Mouse (Mus musculus) spleen, embryonic (tissue): ENCODE measurements at regions not wholly inside any gene's neighbourhood (a gene's known extent, or its start where the extent isn't known, plus 50 kb on each side); places are given as distances from the start of the nearest gene placed in this dataset.
"Not testable (repeated sequence)": the region's sequence is repeated elsewhere in the genome, so short reads cannot be mapped to it uniquely, and the experiment has no call there.

Experiments
- CTCF ChIA-PET: fragments of 350-600 bp; sonication (Branson Sonifier 250); formaldehyde crosslinking; loops from one replicate; lab custom pipeline; 2022; lab: Charles Lee

DNA sequence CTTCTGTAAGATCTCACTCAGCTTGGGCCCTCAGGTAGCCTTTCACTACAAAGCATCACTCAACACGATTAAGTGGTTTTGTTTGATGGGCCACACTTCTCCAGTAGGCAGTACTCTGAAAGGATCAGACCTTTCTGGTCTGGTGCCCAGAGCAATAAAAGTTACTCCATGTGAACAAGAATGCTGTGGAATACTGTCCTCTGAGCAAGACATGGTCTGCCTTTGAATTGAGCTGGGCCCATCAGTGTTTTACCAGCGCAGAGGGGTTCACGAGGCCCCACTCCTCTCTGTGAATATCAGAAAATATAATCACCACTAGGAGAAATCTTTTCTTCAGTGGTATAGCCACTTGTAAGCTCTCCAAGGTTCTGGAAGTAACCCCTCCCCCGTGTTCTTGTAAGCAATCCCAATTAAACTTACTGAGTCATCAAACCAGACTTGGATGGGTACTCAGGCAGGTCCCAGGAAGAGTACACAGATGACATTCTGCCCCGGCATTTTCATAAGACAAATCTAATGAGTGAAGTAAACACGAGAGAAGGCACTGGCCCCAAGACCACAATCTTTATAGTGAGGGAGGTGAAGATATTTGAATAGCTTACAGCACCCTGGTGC, 292.0 kb downstream of the Gadd45g start:
- CTCF ChIA-PET: no interaction called here

GRCm38 (mm10) chr13:52139140-52139809, 292.8 kb downstream of the Gadd45g start:
- CTCF ChIA-PET: no interaction called here

GRCm38 (mm10) chr13:52140221-52140620, 293.7 kb downstream of the Gadd45g start:
- CTCF ChIA-PET: no interaction called here

GRCm38 (mm10) chr13:52144066-52144465, 297.6 kb downstream of the Gadd45g start:
- CTCF ChIA-PET: not testable (repeated sequence)

GRCm38 (mm10) chr13:52145926-52146325, 299.4 kb downstream of the Gadd45g start:
- CTCF ChIA-PET: no interaction called here

GRCm38 (mm10) chr13:52150281-52150680, 303.8 kb downstream of the Gadd45g start:
- CTCF ChIA-PET: interaction anchor here (0.6 kb wide), 1 partner anchor 292 kb away, joined by 8 read pairs; no protein-coding TSS in a partner anchor

- CTCF ChIA-PET: interaction anchor here (0.7 kb wide), 1 partner anchor 586 kb away, joined by 3 read pairs; no protein-coding TSS in a partner anchor
Observed at GRCm38 (mm10) chr13:52151777-52152176, 305.3 kb downstream of the Gadd45g start.

- CTCF ChIA-PET: no interaction called here
Observed at GRCm38 (mm10) chr13:52152221-52152620, 305.7 kb downstream of the Gadd45g start.

GRCm38 (mm10) chr13:52153030-52153429, 306.6 kb downstream of the Gadd45g start:
- CTCF ChIA-PET: no interaction called here

DNA sequence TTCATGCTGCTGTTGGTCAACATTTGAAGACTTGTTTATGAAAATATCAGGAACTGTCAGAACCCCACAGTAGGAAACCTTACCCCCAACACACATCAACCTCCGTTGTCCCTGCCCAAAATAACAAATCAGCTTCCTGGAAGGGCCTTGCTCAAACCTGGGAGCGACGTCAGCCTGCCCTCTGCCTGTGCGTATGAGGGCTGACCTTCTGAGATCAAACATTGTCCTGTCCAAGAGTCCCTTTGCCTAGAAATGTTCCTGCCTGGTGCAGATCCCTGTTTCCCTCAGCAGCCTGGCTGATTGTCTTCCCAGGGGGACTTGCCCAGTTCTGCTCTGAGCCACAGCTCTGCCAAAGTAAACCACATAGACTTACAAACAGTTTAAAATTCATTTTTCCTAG, 307.1 kb downstream of the Gadd45g start:
- CTCF ChIA-PET: no interaction called here

GRCm38 (mm10) chr13:52154111-52154843, 307.8 kb downstream of the Gadd45g start:
- CTCF ChIA-PET: no interaction called here

DNA sequence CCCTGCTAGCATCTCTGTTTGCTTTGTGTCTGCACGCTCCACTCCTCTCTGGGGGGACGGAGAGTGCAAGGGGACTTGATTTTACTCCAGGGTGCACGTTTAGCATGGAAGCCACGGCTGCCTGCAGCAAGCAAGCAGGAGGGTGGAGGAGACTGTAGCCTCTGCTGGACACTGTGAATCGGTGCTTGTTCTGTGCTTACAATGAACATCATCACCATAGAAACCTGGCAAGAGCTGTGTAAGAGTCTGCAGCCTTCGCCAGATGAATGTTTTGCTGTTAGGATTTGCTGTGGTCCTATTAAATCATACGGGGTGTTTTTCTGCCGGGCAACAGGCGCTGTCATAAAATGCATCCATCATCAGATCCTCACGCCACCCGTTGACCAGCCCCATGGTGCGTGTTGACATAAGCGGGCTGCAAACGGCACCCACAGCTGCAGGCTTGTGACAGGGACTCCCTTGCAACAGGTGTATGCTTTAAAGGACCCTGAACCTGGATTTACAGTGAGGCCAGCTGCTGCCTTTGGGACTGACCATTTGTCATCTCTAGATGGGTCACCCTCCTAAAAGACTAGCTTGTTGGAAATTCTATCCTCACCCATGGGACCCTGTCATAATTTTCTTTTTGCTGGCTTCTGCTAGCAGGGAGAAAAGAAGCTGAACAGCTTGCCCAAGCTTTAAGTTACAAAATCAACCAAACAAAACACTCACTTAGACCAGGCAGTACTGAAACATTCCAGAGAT, 308.5 kb downstream of the Gadd45g start:
- CTCF ChIA-PET: no interaction called here

DNA sequence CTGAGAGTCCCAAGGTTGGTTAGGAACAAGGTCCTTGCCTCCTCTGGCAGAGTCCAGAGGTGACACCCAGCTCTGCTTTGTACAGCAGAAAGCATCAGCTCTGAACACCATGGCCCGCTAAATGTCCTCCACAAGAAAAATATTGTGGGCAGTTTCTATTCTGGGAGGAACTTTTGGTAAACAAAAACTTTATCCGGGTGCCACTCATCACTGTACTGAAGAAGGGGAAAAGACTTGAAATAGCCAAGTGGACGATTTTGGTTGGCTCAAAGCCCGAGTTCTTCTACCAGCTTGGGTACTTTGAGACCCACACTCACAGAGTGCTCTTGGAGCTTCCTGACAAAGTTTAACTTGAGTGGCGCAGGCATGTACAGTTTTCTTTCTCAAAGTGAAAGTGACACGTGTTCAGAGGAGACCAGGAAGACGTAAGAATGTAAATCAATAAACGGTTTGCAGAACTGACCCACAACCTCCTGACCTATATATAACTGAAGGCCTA, 309.2 kb downstream of the Gadd45g start:
- CTCF ChIA-PET: no interaction called here

DNA sequence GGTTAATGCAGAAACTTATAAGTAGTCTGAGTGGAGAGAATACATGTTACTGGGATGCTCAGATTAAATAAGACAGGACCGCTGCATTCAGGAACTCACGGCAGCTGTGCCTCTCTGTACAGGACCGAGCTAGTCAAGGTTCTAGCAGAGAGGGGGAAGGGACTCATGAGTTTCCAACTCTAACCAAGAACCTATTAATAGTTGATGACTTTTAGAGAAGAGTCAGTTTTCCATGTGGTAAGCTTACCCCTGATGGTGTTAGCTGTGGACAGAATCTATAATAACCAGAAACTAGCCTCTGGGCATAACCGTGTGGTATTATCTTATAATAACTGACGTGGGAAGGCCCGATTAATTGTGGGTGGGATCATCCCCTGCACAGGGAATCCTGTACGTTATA, 316.2 kb downstream of the Gadd45g start:
- CTCF ChIA-PET: no interaction called here

- CTCF ChIA-PET: no interaction called here
Observed at GRCm38 (mm10) chr13:52165531-52165930, 319.1 kb downstream of the Gadd45g start.

DNA sequence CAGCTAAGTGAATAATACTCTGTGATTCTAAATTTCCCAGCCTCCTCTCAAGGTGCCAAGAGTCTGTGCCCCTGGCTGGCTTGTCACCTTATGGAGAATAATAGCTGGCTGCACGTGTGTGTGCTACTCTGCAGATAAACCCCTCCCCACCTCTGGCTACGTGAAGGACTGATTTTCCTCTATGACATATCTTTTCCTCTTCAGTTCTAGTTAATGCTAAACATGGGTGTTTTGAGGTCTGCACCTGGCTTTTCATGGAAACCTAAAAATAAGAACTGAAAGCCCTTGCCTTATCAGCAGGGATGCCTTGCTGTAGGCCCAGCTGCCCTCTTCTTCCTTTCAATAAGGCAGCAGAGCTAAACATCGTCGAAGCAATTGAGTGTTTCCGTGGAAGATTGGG, 321.5 kb downstream of the Gadd45g start:
- CTCF ChIA-PET: interaction anchor here (0.6 to 0.7 kb wide), 2 partner anchors 114 to 381 kb away, joined by 3 to 10 read pairs; no protein-coding TSS in a partner anchor

DNA sequence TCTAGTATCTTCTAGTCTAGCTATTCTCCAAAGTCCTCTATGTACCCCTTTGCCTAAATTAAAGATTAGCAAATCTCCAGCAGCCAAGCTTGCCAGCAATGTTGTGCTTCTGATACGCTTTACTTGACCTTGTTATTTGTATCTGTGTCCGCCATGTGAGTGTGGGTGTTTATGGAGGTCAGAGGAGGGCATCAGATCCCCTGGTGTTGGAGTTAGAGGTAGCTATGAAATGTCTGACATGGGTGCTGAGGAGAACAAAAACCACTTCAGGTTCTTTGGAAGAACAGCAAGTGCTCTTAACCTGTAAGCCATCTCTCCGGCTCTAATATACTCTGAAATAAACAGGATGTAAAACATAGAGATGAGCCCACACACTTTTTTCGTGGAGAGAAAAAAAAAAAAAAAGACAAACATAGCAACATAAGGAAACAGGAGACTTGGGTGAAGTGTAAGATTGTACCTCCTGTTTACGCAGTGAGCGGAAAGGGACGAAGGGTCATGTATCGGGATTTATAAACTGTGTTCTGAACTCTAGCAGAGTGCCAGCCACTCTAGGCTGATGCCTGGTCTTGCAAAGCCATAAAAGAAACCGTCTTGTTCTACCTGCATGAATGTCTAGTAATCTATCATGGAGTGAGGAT, 326.3 kb downstream of the Gadd45g start:
- CTCF ChIA-PET: no interaction called here

GRCm38 (mm10) chr13:52175665-52176064, 329.2 kb downstream of the Gadd45g start:
- CTCF ChIA-PET: no interaction called here

DNA sequence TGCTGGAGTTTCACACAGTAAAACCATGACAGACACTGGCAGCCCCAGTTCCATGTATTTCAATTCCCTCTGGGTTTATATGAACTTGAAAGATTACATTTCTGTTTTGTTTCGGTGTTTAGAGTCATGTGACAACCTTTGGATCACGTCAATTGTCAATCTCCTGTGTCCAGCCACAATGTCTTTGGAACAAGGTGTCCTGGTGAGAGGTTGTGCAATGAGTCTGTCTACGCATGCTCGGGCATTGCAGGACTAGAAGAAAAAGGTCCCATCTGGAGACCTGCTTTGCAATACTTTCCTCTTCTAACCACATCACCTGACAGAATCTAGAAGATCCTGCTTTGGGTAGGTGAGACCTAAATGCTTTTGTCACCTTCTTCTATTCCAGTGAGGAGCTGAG, 333.5 kb downstream of the Gadd45g start:
- CTCF ChIA-PET: no interaction called here

DNA sequence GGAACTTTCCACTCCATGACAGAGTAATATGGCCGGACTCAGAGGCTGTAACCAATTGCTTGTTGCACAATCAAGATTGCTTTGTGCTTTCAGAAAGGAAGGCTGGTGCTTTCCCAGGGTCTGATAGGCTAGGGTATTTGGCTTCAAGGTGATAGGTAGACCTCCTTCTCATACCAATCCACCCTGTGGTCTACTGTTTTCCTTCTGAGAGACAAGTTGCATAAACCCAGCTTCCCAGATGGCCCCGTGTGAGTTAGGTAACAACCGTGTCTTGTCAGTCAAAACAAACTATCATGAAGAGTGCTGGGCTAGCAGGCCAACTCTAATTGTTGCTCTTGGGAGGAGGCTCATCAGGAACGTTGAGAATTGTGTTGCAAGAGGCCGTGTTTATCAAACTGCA, 337.2 kb downstream of the Gadd45g start:
- CTCF ChIA-PET: interaction anchor here (0.7 kb wide), 1 partner anchor 71 kb away, joined by 4 read pairs; no protein-coding TSS in a partner anchor

GRCm38 (mm10) chr13:52185574-52185973, 339.1 kb downstream of the Gadd45g start:
- CTCF ChIA-PET: no interaction called here
